Mouse (Mus musculus): ENCODE data around the gene Paf1. TPM values are rescaled to one million over a fixed set of nuclear protein-coding genes. Genes with fewer than 3 reads are reported as not detected.

The Paf1 gene
- 41.4 and 54.7 TPM in 2 replicates for polyA plus RNA-seq (2012; rRNA removed)

DNA sequence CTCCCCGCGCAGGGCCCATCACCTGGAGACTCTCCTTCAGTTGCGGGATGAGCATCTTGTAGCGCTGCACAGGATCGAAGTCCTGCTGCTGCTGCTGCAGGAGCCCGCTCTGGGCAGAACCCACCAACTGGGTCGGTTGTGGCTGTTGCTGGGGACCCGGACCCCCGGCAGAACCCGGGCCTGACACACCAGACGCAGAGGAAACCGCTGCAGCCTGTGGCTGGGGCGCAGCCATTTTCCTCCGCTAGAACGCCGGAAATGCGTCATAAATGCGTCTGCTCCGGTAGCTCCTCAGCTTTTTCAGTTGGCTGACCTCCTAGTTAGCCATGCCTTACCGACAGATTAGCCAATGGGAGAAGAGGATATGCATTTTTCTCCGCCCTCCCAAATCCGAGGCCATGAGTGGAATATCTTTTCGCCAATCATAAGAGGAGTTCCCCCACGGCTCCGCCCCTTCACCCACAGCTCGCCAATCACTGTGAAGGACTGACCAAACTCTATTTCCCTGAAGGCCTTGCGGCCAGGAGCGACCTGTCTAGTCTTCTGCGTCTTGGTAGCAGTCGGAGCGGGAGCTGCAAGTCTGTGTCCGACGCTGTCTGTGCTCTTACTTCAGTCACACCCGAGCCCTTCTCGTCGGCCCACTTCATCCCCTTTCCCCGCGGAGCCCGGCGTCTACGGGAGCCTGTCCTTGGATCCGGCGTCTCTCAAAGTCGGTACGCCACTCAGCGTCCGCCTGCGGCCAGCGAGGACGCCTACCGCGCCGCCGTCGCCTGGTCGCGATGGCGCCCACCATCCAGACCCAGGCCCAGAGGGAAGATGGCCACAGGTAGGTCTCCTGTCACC lies at the start of gene Paf1, which contains the start of gene Med29:
Gene Paf1 (plus strand): TSS at position 523 of the 843 bp plus-strand sequence.
Gene Med29 (minus strand): TSS at position 280 of the 843 bp plus-strand sequence.
- WGBS = under 1% methylated on average over 58 of the region's 58 CpGs
- no peak for DNase-seq (ENCODE audit: low read depth, low spot score)

GRCm38 (mm10) chr7:28344637-28345036 lies 48.1 kb upstream of the Paf1 start:
- no peak for DNase-seq (ENCODE audit: low read depth, low spot score)
- 0% methylated on average over 4 of the region's 4 CpGs for WGBS

DNA sequence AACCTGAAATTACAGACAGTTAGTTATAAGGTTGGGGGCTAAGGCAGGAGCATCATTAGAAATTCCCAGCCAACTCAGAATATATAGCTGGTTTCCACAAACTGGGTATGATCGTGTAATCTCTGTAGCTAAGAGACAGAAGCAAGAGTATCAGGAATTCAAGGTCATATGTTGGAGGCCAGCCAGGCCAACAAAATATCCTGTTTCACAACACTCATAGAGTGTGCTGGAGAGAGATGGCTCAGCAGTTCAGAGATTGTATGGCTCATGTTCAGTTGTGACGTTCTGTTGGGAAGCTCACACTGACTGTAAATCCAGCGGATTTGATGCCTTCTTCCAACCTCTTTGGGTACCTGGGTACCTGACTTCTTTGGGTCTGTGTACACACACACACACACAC lies 45.0 kb upstream of the Paf1 start:
- no peak for DNase-seq (ENCODE audit: low read depth, low spot score)
- WGBS = 27% methylated on average over 3 of the region's 3 CpGs

DNA sequence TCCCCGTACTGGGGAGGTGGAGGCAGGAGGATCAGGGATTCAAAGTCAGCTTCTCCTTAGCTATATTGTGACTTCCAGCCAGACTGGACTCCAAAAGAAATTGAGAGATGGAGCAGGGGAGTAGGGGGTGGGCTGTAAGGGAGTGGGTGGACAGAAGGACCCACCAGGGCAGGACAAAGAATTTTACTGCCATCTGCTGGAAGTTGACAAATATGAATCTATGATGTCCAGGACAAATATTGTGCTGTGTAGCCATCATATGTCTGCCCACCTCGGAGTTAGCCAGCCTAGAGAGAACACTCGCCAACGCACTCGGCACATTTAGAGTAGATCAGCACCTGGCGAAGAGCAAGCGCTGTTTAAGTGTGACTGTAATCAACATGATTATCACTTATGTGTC lies 44.1 kb upstream of the Paf1 start:
- 87% methylated on average over 7 of the region's 7 CpGs for WGBS
- DNase-seq (ENCODE audit: low read depth, low spot score) = no peak

- peak; percentile 89 for DNase-seq (ENCODE audit: low read depth, low spot score)
- under 1% methylated on average over 49 of the region's 50 CpGs for WGBS
Measured at GRCm38 (mm10) chr7:28350155-28350883, 42.4 kb upstream of the Paf1 start, which contains the start of gene Rps16. TSS of gene Rps16 (plus strand) at chr7:28350652.

- WGBS = 9% methylated on average over 4 of the region's 4 CpGs
- no peak for DNase-seq (ENCODE audit: low read depth, low spot score)
Measured at GRCm38 (mm10) chr7:28351676-28352191, 41.0 kb upstream of the Paf1 start.

- DNase-seq (ENCODE audit: low read depth, low spot score) = no peak
- 54% methylated on average over 2 of the region's 2 CpGs for WGBS
Measured at GRCm38 (mm10) chr7:28353267-28353666, 39.5 kb upstream of the Paf1 start.

- DNase-seq (ENCODE audit: low read depth, low spot score) = no peak
- 46% methylated on average over 3 of the region's 3 CpGs for WGBS
Measured at GRCm38 (mm10) chr7:28354113-28354581, 38.6 kb upstream of the Paf1 start.

DNA sequence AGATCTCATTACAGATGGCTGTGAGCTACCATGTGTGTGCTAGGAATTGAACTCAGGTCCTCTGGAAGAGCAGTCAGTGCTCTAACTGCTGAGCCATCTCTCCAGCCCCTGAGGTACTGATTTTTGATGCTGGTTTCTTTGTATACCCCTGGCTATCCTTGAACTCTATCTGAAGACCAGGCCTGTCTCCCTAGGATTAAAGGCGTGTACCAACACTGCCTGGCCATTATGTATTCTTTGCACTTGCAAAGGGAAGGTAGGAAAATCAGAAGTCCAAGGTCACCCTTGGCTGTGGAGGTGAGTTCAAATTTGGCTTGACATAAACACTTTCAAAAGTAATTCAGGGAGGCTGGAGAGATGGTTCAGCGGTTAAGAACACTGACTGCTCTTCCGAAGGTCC lies 38.2 kb upstream of the Paf1 start:
- no peak for DNase-seq (ENCODE audit: low read depth, low spot score)
- WGBS = 92% methylated on average over 3 of the region's 3 CpGs

- DNase-seq (ENCODE audit: low read depth, low spot score) = no peak
- 78% methylated on average over 3 of the region's 3 CpGs for WGBS
Measured at GRCm38 (mm10) chr7:28355221-28355620, 37.5 kb upstream of the Paf1 start.

- 29% methylated on average over 5 of the region's 5 CpGs for WGBS
- DNase-seq (ENCODE audit: low read depth, low spot score) = no peak
Measured at GRCm38 (mm10) chr7:28356981-28357380, 35.8 kb upstream of the Paf1 start.

GRCm38 (mm10) chr7:28357984-28358383 lies 34.8 kb upstream of the Paf1 start:
- 5% methylated on average over 5 of the region's 5 CpGs for WGBS
- no peak for DNase-seq (ENCODE audit: low read depth, low spot score)

- DNase-seq (ENCODE audit: low read depth, low spot score) = no peak
- 18% methylated on average over 7 of the region's 7 CpGs for WGBS
Measured at GRCm38 (mm10) chr7:28358431-28358830, 34.3 kb upstream of the Paf1 start.

DNA sequence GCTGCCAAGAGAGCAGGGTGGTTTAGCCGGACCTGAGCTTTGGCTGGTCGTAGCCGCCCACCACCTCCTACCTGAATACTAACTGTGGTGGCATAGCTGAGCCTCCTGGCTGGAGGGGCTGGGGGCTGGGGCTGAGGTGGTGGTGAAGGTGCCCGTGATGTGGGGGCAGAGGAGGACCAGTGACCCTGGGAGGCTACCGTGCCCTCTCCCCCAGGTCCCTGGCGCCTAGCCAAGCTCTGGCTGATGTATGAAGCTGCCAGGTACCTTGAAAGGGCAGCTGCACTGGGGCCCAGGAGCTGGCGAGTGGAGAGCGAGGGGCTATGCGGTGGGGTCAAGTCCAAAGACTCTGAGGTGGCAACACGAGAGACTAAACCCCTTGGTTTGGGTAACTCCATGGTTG lies 32.9 kb upstream of the Paf1 start:
- no peak for DNase-seq (ENCODE audit: low read depth, low spot score)
- 86% methylated on average over 10 of the region's 10 CpGs for WGBS

DNA sequence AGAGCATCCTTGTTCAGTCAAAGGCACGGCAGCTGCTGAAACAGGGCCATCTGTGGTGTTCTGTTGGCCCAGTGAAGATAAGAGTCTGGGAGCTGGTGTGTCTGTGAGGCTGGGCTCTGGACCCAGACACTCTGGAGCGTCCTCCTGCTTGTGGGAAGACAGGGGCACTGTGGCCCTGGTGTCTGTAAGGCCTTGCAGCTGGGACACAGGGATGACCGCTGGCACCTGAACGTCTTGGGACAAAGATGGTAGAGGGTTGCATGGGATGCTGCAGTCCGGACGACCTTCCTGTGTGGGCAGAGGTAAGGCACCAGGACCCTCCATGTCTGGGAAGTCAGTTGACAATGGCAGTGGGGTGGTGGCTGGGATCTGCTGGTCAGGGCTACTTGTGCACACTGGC lies 32.5 kb upstream of the Paf1 start:
- DNase-seq (ENCODE audit: low read depth, low spot score) = no peak

DNA sequence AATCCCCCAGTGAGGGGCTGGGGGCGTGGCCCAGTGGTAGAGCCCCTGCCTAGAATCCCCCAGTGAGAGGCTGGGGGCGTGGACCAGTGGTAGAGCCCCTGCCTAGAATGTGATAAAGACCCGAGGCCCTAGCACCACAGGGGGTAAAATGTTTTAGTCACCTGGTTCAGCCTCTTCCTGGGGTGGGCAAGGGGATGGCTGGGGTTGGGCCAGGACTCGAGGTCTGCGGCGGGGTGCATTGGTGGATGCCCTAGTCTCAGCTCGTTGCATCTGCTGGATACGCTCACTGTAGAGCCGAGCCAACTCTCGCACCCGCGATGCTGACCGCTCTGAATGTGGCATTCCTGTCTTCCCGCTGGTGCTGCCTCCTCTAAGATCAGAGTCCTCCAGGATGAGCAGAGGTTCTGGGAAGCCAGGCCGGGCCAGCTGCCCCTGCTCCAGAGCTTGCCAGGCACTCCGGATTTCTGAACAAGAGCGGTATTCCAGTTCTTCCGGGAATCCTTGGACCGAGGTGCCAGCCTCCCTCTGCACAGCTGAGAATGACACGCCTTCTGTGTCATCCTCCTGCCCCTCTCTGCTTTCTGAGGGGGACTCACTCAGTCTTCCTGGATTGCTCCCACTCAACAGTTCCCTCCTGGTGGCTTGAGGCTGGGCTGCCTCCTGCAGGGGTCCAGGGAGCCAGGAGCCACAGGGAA lies 31.0 kb upstream of the Paf1 start:
- 90% methylated on average over 20 of the region's 20 CpGs for WGBS
- no peak for DNase-seq (ENCODE audit: low read depth, low spot score)

More for the DNA sequence above, 32.5 kb upstream of the Paf1 start:
- WGBS = 90% methylated on average over 6 of the region's 6 CpGs

DNA sequence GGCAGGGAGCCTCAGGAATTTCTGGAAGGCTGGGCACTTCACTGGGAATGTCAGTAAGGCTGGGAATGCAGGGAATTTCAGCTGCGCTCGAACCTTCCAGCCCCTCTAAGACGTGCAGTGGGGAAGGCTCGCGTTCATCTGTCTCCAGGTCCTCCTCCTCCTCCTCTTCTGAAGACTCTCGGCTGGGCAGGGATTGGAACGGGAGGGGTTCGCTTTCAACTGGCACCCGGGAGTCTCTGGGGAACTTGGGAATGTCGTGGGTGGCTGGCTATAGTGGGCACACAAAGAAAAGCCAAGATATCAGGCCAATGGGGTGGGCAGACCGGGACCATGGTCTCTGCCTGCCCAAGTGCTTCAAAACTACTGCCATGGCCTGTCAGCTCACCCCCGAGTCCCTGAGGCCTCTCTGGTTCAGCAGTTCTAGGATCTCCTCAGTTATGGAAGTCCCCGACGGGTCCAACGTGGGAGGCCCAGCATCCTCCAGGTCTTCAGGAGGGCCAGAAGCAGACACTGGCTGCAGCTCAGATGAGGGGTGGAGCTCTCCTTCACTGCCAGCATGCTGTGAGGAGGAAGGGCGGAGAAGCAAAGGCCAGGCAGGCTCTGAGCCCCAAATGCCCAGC lies 30.2 kb upstream of the Paf1 start:
- no peak for DNase-seq (ENCODE audit: low read depth, low spot score)
- 80% methylated on average over 16 of the region's 16 CpGs for WGBS

- 93% methylated on average over 16 of the region's 16 CpGs for WGBS
- DNase-seq (ENCODE audit: low read depth, low spot score) = no peak
Measured at GRCm38 (mm10) chr7:28367663-28368275, 25.0 kb upstream of the Paf1 start.

All from large intestine, adult 2 months (tissue).